Mouse (Mus musculus): Measurements from ENCODE around the gene Grm7.

- TF ChIP-seq USF1 (IDR thresholded peaks at IDR 0.05; ENCODE audit: low read depth) = no peak
- TF ChIP-seq POLR2A (IDR thresholded peaks at IDR 0.05; ENCODE audit: insufficient read length, low read depth) = no peak
- no peak for TF ChIP-seq MAX (IDR thresholded peaks at IDR 0.05; ENCODE audit: low read depth)
- TF ChIP-seq TCF3 (IDR thresholded peaks at IDR 0.05; ENCODE audit: insufficient read length, low read depth) = no peak
Observed at GRCm38 (mm10) chr6:110668447-110668846, 23.1 kb downstream of the Grm7 start.
